Mouse (Mus musculus) MEL (cell line): Measurements from ENCODE around the gene Mboat2. TPM values are rescaled to one million over a fixed set of nuclear protein-coding genes. Genes with fewer than 3 reads are reported as not detected.

Source experiments
- DNase-seq: peaks from one replicate; pipeline ENCODE4 v3.0.0; 2011; ENCODE audit warnings: low read depth, low spot score
- H3K27ac ChIP-seq: 2 replicates; pipeline ENCODE4 v1.5.1; 2012; ENCODE audit warnings: low read depth, mild to moderate bottlenecking, control low read depth, low read length, moderate library complexity; ENCODE audit not compliant: control insufficient read depth
- H3K27me3 ChIP-seq, 2 experiments: fragments of 150-350 bp in 1 of 2; sonication (generic) in 1 of 2; 2 replicates each; pipeline ENCODE4 v1.6.1; 2012; ENCODE audit warnings: low read length in 2 of 2, mild to moderate bottlenecking in 2 of 2, improper control_type of control experiment in 1 of 2, moderate library complexity in 1 of 2; ENCODE audit not compliant: insufficient read depth in 2 of 2, control insufficient read depth in 1 of 2
- H3K36me3 ChIP-seq, 2 experiments: 2 replicates each; pipeline ENCODE4 v1.6.1; 2012 to 2014; ENCODE audit warnings: low read length in 2 of 2, improper control_type of control experiment in 1 of 2, inconsistent platforms in 1 of 2, mild to moderate bottlenecking in 1 of 2; ENCODE audit not compliant: insufficient read depth in 2 of 2, control insufficient read depth in 1 of 2
- H3K4me1 ChIP-seq, 2 experiments: fragments of 150-350 bp in 1 of 2; sonication (generic) in 1 of 2; 2 replicates each; pipeline ENCODE4 v1.6.1; 2012; ENCODE audit warnings: low read length in 2 of 2, improper control_type of control experiment in 1 of 2, mild to moderate bottlenecking in 1 of 2; ENCODE audit not compliant: insufficient read depth in 2 of 2, control insufficient read depth in 1 of 2
- H3K4me3 ChIP-seq, 2 experiments: fragments of 150-350 bp in 1 of 2; sonication (generic) in 1 of 2; 2 replicates each; pipeline ENCODE4 v1.5.1; 2012; ENCODE audit warnings: low read depth in 2 of 2, low read length in 2 of 2, mild to moderate bottlenecking in 2 of 2, moderate library complexity in 2 of 2, control low read depth in 1 of 2, improper control_type of control experiment in 1 of 2; ENCODE audit not compliant: control insufficient read depth in 1 of 2, insufficient read depth in 1 of 2
- H3K79me2 ChIP-seq: 2 replicates; pipeline ENCODE4 v1.6.1; 2012; ENCODE audit warnings: mild to moderate bottlenecking, low read length, moderate library complexity; ENCODE audit not compliant: control insufficient read depth, poor library complexity, insufficient read depth
- H3K9ac ChIP-seq: 2 replicates; pipeline ENCODE4 v1.6.1; 2012; ENCODE audit warnings: low read depth, mild to moderate bottlenecking, control low read depth, low read length, moderate library complexity; ENCODE audit not compliant: control insufficient read depth, poor library complexity, severe bottlenecking
- H3K9me3 ChIP-seq: fragments of 150-350 bp; sonication (generic); replicated peaks from 2 replicates; pipeline ENCODE4 v1.6.1; 2012; ENCODE audit warnings: mild to moderate bottlenecking, low read length, improper control_type of control experiment, moderate library complexity; ENCODE audit not compliant: insufficient read depth
- BHLHE40 ChIP-seq: IDR thresholded peaks from 2 replicates; pipeline ENCODE4 v1.6.1; 2012; ENCODE audit warnings: low read depth, mild to moderate bottlenecking, inconsistent platforms, low read length, improper control_type of control experiment, borderline replicate concordance
- CHD1 ChIP-seq: IDR thresholded peaks from 2 replicates; pipeline ENCODE4 v1.6.1; 2012; ENCODE audit warnings: low read depth, mild to moderate bottlenecking, inconsistent platforms, low read length, improper control_type of control experiment
- CTCF ChIP-seq, 3 experiments: IDR thresholded peaks in 2 of 3; conservative IDR thresholded peaks in 1 of 3; 2 replicates each; pipeline ENCODE4 v1.5.1; 2011 to 2012; ENCODE audit warnings: low read length in 3 of 3, low read depth in 2 of 3, mild to moderate bottlenecking in 2 of 3, improper control_type of control experiment in 1 of 3, inconsistent platforms in 1 of 3, mixed read lengths in 1 of 3, moderate library complexity in 1 of 3; ENCODE audit not compliant: control insufficient read depth in 1 of 3, insufficient read depth in 1 of 3, poor library complexity in 1 of 3, severe bottlenecking in 1 of 3
- ETS1 ChIP-seq: IDR thresholded peaks from 2 replicates; pipeline ENCODE4 v1.6.1; 2012; ENCODE audit warnings: low read depth, mild to moderate bottlenecking, inconsistent platforms, low read length, improper control_type of control experiment, moderate library complexity
- HCFC1 ChIP-seq: IDR thresholded peaks from 2 replicates; pipeline ENCODE4 v1.6.1; 2012; ENCODE audit warnings: low read depth, mild to moderate bottlenecking, inconsistent platforms, low read length, improper control_type of control experiment, moderate library complexity
- MEF2A ChIP-seq: IDR thresholded peaks from 2 replicates; pipeline ENCODE4 v1.6.1; 2014; ENCODE audit warnings: low read depth, mild to moderate bottlenecking, inconsistent platforms, low read length, improper control_type of control experiment; ENCODE audit not compliant: poor library complexity, insufficient replicate concordance, severe bottlenecking; ENCODE audit errors: extremely low read depth
- MYB ChIP-seq: IDR thresholded peaks from 2 replicates; pipeline ENCODE4 v1.6.1; 2011; ENCODE audit warnings: mild to moderate bottlenecking, low read depth, low read length, improper control_type of control experiment
- NRF1 ChIP-seq: IDR thresholded peaks from 2 replicates; pipeline ENCODE4 v1.6.1; 2014; ENCODE audit warnings: low read depth, mild to moderate bottlenecking, inconsistent platforms, low read length, improper control_type of control experiment, moderate library complexity; ENCODE audit not compliant: poor library complexity, insufficient read depth, severe bottlenecking
- POLR2AphosphoS2 ChIP-seq: IDR thresholded peaks from 2 replicates; pipeline ENCODE4 v1.6.1; 2011; ENCODE audit warnings: low read length, improper control_type of control experiment
- POLR2AphosphoS5 ChIP-seq: IDR thresholded peaks from 2 replicates; pipeline ENCODE4 v1.6.1; 2012; ENCODE audit warnings: low read depth, borderline replicate concordance, mild to moderate bottlenecking, inconsistent platforms, low read length, moderate library complexity, mixed read lengths
- RAD21 ChIP-seq: IDR thresholded peaks from 2 replicates; pipeline ENCODE4 v1.6.1; 2011; ENCODE audit warnings: mild to moderate bottlenecking, low read depth, low read length, improper control_type of control experiment
- RCOR1 ChIP-seq: IDR thresholded peaks from 2 replicates; pipeline ENCODE4 v1.6.1; 2012; ENCODE audit warnings: low read depth, mild to moderate bottlenecking, inconsistent platforms, low read length, improper control_type of control experiment
- TAL1 ChIP-seq: IDR thresholded peaks from 2 replicates; pipeline ENCODE4 v1.6.1; 2012; ENCODE audit warnings: mild to moderate bottlenecking, inconsistent platforms, low read length, moderate library complexity, mixed read lengths
- TBP ChIP-seq: IDR thresholded peaks from 2 replicates; pipeline ENCODE4 v1.8.0; 2011; ENCODE audit warnings: low read depth, low read length, improper control_type of control experiment
- UBTF ChIP-seq: IDR thresholded peaks from 2 replicates; pipeline ENCODE4 v1.6.1; 2012; ENCODE audit warnings: low read depth, mild to moderate bottlenecking, inconsistent platforms, low read length, improper control_type of control experiment, moderate library complexity, borderline replicate concordance; ENCODE audit not compliant: insufficient read depth
- USF2 ChIP-seq, 2 experiments: IDR thresholded peaks; 2 replicates each; pipeline ENCODE4 v1.6.1; 2011 to 2012; ENCODE audit warnings: improper control_type of control experiment in 2 of 2, low read length in 2 of 2, borderline replicate concordance in 1 of 2, inconsistent platforms in 1 of 2, low read depth in 1 of 2, mild to moderate bottlenecking in 1 of 2; ENCODE audit not compliant: insufficient read depth in 1 of 2
- ZC3H11A ChIP-seq: IDR thresholded peaks from 2 replicates; pipeline ENCODE4 v1.6.1; 2012; ENCODE audit warnings: low read depth, mild to moderate bottlenecking, inconsistent platforms, low read length, improper control_type of control experiment
- ZMIZ1 ChIP-seq: IDR thresholded peaks from 2 replicates; pipeline ENCODE4 v1.6.1; 2012; ENCODE audit warnings: low read depth, mild to moderate bottlenecking, inconsistent platforms, low read length, improper control_type of control experiment, moderate library complexity
- ZNF384 ChIP-seq: IDR thresholded peaks from 2 replicates; pipeline ENCODE4 v1.6.1; 2012; ENCODE audit warnings: low read depth, mild to moderate bottlenecking, inconsistent platforms, low read length, improper control_type of control experiment
- polyA plus RNA-seq, 2 experiments: library from polyadenylated mRNA; stranded (reverse) in 1 of 2; unstranded in 1 of 2; fragments of >175 nt in 1 of 2; fragments of >200 nt in 1 of 2; gene quantifications; 2 replicates each; pipeline versions ENCODE4 v1.2.1 to v1.2.4; 2012; ENCODE audit warnings: low replicate concordance in 2 of 2, low read depth in 1 of 2; ENCODE audit not compliant: insufficient read length in 2 of 2, insufficient read depth in 1 of 2, missing spikeins in 1 of 2
- total RNA-seq: library from RNA; depleted of rRNA; stranded (reverse); fragments of 300-350 nt; gene quantifications from 2 replicates; pipeline ENCODE4 v1.2.3, GENCODE M21; 2012

Mboat2 gene
- total and polyA plus RNA-seq, 3 experiments, result 13.5 TPM; not detected in 1

GRCm38 (mm10) chr12:24895352-24895751 lies 64.7 kb downstream of the Mboat2 start:
- no peak overlapping the region for H3K4me3 ChIP-seq
- peaks cover 0 to 37% of the 10 kb centered on the region in 2 experiments; a peak in 3 of 4 replicates for H3K36me3 ChIP-seq
- peaks cover 20 to 34% of the 10 kb centered on the region in 2 experiments for H3K4me1 ChIP-seq
- no peak for DNase-seq
- TF ChIP-seq POLR2AphosphoS5 (no peak), CHD1 (no peak), MYB (no peak), CTCF (IDR thresholded peaks at IDR 0.05 in 2 of 3, conservative IDR thresholded peaks at IDR 0.05 in 1 of 3; ENCODE audit: control insufficient read depth in 1 of 3, insufficient read depth in 1 of 3, low read depth in 2 of 3, low read length in 3 of 3, poor library complexity in 1 of 3, severe bottlenecking in 1 of 3) (no peak), BHLHE40 (no peak), POLR2AphosphoS2 (no peak), RCOR1 (no peak), TBP (no peak), ZNF384 (no peak), ZC3H11A (no peak)
- H3K27ac ChIP-seq, result no peak overlapping the region
- H3K79me2 ChIP-seq, result no peaks in the 10 kb centered on the region
- H3K9ac ChIP-seq, result no peak overlapping the region
- no peaks in the 10 kb centered on the region for H3K9me3 ChIP-seq
- no peaks in the 10 kb centered on the region for H3K27me3 ChIP-seq

DNA sequence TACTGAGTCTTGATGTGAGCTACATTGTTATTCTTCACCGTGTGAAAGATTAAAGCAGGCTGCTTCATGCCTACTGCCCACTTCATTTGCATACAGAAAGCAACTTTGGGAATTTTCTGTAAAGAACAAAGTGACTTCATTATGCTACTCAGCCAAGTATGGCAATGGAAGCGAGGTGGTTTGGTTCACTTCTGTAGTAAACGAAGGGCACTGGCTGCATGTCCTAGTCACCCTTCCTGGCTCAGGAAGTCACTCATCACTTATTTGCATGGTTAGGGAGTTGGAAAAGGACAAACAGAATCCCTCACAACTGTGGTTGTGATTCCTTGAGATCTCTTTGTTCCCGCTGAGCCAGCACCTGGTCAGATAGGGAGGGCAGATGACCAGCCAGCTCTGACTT lies 66.7 kb downstream of the Mboat2 start:
- Histone ChIP-seq H3K9me3 (no peaks in the 10 kb centered on the region), H3K27ac (no peak overlapping the region), H3K9ac (no peak overlapping the region), H3K4me1 (peaks cover 9 to 18% of the 10 kb centered on the region in 2 experiments)
- no peak for DNase-seq
- TF ChIP-seq TBP, result no peak
- TF ChIP-seq TAL1, result no peak
- no peak for TF ChIP-seq ZMIZ1
- TF ChIP-seq ETS1, result no peak
- no peak for TF ChIP-seq HCFC1
- TF ChIP-seq, all 39 proteins: peak for 0
- H3K4me3 ChIP-seq, result no peak overlapping the region
- H3K79me2 ChIP-seq, result no peaks in the 10 kb centered on the region
- peaks cover 0 to 21% of the 10 kb centered on the region in 2 experiments; a peak in 3 of 4 replicates for H3K36me3 ChIP-seq
- no peaks in the 10 kb centered on the region for H3K27me3 ChIP-seq

- H3K9ac ChIP-seq, result no peak overlapping the region
- peaks cover 0 to 13% of the 10 kb centered on the region in 2 experiments; a peak in 3 of 4 replicates for H3K36me3 ChIP-seq
- no peaks in the 10 kb centered on the region for H3K27me3 ChIP-seq
- no peak overlapping the region for H3K4me3 ChIP-seq
- peaks cover 7 to 13% of the 10 kb centered on the region in 2 experiments for H3K4me1 ChIP-seq
- H3K9me3 ChIP-seq, result no peaks in the 10 kb centered on the region
- DNase-seq, result no peak
- H3K27ac ChIP-seq, result no peak overlapping the region
- no peaks in the 10 kb centered on the region for H3K79me2 ChIP-seq
- TF ChIP-seq RAD21 (no peak), UBTF (no peak), NRF1 (no peak), MEF2A (no peak), USF2 (IDR thresholded peaks at IDR 0.05; ENCODE audit: borderline replicate concordance in 1 of 2, insufficient read depth in 1 of 2, low read depth in 1 of 2, low read length in 2 of 2) (no peak)
- TF ChIP-seq, all 39 proteins: peak for 0
Measured at GRCm38 (mm10) chr12:24898226-24898625, 67.5 kb downstream of the Mboat2 start.
